Mouse (Mus musculus) heart, embryonic 16.5 days (tissue): ENCODE measurements around the gene 4930467E23Rik. TPM values are rescaled to one million over a fixed set of nuclear protein-coding genes. Genes with fewer than 3 reads are reported as not detected.
"Not testable (repeated sequence)": the region's sequence is repeated elsewhere in the genome, so short reads cannot be mapped to it uniquely, and the experiment has no call there.

Source experiments
- ATAC-seq: fragments of 200-750 bp; cut with Nextera tagmentation; replicated peaks from 2 replicates; pipeline ENCODE4 v1.8.0; 2017; ENCODE audit warnings: moderate number of reproducible peaks; ENCODE audit not compliant: insufficient read depth, low FRiP score; ENCODE audit errors: extremely low read depth
- H3K27ac ChIP-seq: fragments of 300-500 bp; sonication (generic); 2 replicates; pipeline ENCODE4 v1.5.1; 2014; ENCODE audit warnings: mild to moderate bottlenecking, low read length, control low read depth, moderate library complexity
- H3K27me3 ChIP-seq: fragments of 300-500 bp; sonication (generic); 2 replicates; pipeline ENCODE4 v1.6.1; 2014; ENCODE audit warnings: low read length, mixed read lengths; ENCODE audit not compliant: control insufficient read depth, insufficient read depth
- H3K36me3 ChIP-seq: fragments of 300-500 bp; sonication (generic); 2 replicates; pipeline ENCODE4 v1.6.1; 2014; ENCODE audit not compliant: control insufficient read depth, insufficient read depth
- H3K4me1 ChIP-seq: fragments of 300-500 bp; sonication (generic); 2 replicates; pipeline ENCODE4 v1.6.1; 2014; ENCODE audit warnings: low read length, mixed read lengths; ENCODE audit not compliant: control insufficient read depth, insufficient read depth
- H3K4me2 ChIP-seq: fragments of 300-500 bp; sonication (generic); 2 replicates; pipeline ENCODE4 v1.6.1; 2014; ENCODE audit warnings: low read depth, mild to moderate bottlenecking, control low read depth, low read length
- H3K4me3 ChIP-seq: fragments of 300-500 bp; sonication (generic); 2 replicates; pipeline ENCODE4 v1.5.1; 2014; ENCODE audit warnings: mild to moderate bottlenecking, control low read depth, low read length
- H3K9ac ChIP-seq: fragments of 300-500 bp; sonication (generic); 2 replicates; pipeline ENCODE4 v1.6.1; 2014; ENCODE audit warnings: low read length, control low read depth
- H3K9me3 ChIP-seq: fragments of 300-500 bp; sonication (generic); replicated peaks from 2 replicates; pipeline ENCODE4 v1.6.1; 2016; ENCODE audit warnings: low read length; ENCODE audit not compliant: control insufficient read depth
- WGBS: fragments of 180-500 bp; shearing (Covaris S2); extraction: QIAGEN DNeasy Blood & Tissue Kit; methylation state at CpG from one replicate; pipeline ENCODE4 v1.1.7; 2014; 5-methylcytosine and 5-hydroxymethylcytosine counted together
- polyA plus RNA-seq: library from polyadenylated mRNA; unstranded; fragments of >200 nt; fragmentation: Nextera tagmentation; extraction: Ambion mirVana; gene quantifications from 2 replicates; pipeline ENCODE4 v1.2.1, GENCODE M21; 2015

The 4930467E23Rik gene
- polyA plus RNA-seq, 1 experiment from 2014 or later, result not detected

DNA sequence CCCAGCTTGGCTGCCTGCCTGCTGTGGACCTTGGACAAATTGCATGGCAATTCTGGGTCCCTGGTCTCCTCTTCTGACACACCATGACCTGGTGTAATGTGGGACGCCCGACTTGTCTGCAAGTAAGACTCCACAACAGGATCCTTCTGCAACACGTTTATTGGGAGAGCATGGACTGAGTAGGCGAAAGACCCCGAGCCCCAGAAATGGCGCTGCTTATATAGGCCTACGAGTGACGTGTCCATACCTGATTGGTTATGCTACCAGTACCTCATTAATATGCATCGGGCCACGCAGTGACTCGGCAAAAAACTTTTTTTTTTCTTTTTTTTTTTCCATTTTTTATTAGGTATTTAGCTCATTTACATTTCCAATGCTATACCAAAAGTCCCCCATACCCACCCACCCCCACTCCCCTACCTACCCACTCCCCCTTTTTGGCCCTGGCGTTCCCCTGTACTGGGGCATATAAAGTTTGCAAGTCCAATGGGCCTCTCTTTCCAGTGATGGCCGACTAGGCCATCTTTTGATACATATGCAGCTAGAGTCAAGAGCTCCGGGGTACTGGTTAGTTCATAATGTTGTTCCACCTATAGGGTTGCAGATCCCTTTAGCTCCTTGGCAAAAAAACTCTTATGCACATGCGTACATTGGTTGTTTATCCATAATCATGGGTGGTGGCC is 21.5 kb upstream of the 4930467E23Rik start:
- H3K9ac ChIP-seq, H3K9me3 ChIP-seq, H3K27ac ChIP-seq, H3K4me1 ChIP-seq, H3K27me3 ChIP-seq, H3K4me3 ChIP-seq, H3K4me2 ChIP-seq, H3K36me3 ChIP-seq, ATAC-seq: not testable (repeated sequence)
- 79% methylated on average over 13 of the region's 15 CpGs for WGBS

DNA sequence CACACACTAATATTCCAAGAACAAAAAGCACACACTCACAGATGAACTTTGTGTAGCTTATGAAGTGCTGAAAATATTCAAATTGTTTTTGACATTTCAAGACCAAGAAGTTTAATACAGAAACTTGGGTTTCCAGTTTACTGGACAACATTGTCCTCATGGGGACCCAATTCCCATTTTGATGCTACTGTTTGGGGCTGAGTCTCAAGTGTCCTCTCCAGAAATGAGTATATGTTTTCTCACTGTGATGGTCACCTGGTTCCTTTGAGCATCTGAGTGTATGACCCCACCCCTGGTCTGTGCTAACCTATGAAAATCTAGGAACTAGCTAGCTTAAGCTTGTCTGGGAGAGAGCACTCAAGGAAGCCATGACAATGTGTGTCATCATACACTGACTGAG is 20.4 kb upstream of the 4930467E23Rik start:
- H3K9ac ChIP-seq, H3K4me1 ChIP-seq, ATAC-seq, H3K27me3 ChIP-seq, H3K36me3 ChIP-seq, H3K4me2 ChIP-seq, H3K9me3 ChIP-seq, H3K4me3 ChIP-seq, H3K27ac ChIP-seq: not testable (repeated sequence)

DNA sequence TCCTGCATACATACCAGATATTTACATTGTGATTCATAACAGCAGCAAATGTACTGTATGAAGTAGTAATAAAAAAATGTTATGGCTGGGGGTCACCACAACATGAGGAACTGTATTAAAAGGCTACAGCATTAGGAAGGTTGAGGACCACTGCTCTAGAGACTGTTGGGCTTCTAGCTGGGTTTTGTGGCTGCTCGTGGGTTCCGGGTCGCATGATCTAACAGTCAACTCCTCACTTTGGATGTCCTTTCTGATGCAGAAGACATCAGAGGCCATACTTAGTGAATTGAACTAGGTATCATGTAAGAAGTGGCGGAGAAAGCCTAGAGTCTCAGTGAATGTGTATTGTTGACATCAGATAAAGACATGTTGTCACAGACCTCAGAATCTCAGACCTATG is 19.9 kb upstream of the 4930467E23Rik start:
- not testable (repeated sequence) for H3K9ac ChIP-seq, H3K27ac ChIP-seq, H3K4me3 ChIP-seq, ATAC-seq, H3K36me3 ChIP-seq, H3K4me1 ChIP-seq, H3K9me3 ChIP-seq, H3K4me2 ChIP-seq, H3K27me3 ChIP-seq
- WGBS, result 86% methylated on average over 4 of the region's 4 CpGs

DNA sequence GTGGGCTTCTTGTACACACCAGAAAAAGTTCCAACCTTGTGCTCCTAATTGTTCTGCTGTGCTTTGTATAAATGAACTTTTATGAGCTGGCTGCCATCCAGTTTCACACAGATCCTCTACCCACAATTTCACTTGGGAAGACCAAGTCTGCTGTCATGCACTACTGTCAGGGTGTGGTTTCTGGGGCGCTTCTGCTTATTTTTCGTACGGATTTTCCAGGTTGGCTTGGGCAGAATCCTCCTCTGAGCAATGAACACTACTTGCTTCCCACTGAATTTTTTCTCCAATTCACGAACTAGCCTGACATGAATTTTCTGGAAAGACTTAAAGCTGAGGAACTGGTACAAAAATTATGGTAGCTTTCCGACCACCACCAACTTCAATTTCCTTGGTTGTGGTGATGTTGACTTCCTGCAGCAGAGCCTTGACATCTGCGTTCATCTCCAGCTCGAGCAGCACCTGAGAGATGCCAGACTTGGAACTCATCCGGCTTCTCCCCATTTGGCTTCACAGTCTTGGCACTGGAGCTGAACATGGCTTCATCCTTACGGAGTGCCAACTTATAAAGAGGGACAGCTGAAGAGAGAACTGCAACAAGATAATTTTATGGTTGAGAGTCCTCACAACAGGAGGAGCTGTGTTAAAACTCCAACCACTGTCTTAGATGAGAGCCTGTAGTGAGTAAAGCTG is 18.1 kb upstream of the 4930467E23Rik start:
- not testable (repeated sequence) for ATAC-seq, H3K36me3 ChIP-seq, H3K27me3 ChIP-seq, H3K9me3 ChIP-seq, H3K9ac ChIP-seq, H3K27ac ChIP-seq, H3K4me3 ChIP-seq, H3K4me2 ChIP-seq, H3K4me1 ChIP-seq
- WGBS, result 75% methylated on average over 4 of the region's 9 CpGs

DNA sequence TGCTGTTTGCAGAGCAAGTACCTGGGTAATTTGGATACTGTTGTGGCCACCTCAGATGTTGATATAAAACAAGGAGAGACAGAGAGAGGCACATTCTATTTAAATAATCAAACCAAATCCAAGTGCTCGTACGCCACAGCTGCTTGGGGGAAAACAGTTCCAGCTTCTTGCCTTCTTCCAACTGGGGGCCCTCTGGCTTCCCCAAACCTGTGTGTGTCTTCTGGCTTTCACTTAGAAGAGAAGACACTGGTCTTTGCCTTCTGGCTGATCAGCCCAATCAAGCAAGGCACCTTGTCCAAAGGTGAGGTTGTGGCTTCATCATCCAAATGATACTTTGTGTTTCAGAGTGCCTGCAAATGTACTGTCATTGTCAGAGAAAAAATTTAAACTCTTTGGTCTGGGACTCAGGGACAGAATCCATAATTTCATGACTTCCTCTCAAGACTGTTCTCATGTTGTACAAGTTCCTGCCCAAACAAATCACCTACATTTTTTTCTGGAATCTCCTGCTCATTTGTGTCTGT is 17.1 kb upstream of the 4930467E23Rik start:
- WGBS, result 81% methylated on average over 2 of the region's 2 CpGs
- not testable (repeated sequence) for H3K9me3 ChIP-seq, H3K36me3 ChIP-seq, H3K4me3 ChIP-seq, H3K4me2 ChIP-seq, H3K27ac ChIP-seq, H3K9ac ChIP-seq, ATAC-seq, H3K4me1 ChIP-seq, H3K27me3 ChIP-seq

DNA sequence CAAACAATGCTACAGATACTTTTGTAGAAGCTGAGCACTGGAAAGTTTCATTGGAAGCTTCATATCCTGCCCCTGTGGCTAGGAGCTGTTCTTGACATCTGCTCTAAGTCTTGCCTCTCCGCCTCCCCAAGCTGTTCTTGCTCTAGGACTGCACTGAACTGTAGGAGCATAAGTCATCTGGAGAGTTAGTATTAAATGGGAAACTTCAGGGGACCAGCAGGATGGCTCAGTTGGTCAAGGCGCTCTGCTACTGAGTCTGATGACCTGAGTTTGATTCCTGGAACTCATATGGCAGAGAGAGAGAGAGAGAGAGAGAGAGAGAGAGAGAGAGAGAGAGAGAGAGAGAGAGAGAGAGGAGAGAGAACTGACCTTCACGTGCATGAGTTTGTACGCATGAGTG is 16.6 kb upstream of the 4930467E23Rik start:
- not testable (repeated sequence) for H3K4me2 ChIP-seq

DNA sequence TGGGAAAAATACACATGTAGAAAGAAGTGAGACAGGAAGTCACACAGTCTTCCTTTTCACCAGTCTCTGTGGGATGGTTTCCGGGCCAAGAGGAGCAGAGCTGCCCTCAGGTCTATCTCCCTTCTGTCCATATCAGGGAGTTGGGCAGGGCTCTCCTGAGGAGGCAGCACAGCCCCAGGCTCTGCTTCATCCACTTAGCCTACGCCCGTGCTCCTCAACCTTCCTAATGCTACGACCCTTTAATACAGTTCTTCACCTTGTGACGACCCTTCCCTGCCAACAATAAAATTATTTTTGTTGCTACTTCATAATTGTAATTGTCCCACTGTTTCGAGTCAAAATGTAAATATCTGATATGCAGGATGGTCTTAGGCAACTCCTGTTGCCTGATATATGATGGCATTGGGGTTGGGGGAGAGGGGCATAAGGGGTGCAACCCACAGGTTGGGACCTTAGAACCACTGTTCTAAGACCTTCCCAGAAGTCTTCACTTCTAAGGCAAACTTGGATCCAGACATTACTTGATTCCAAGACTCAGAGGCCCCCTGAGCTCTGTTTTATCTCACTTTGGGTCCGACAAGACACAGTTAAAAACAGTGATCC is 16.0 kb upstream of the 4930467E23Rik start:
- H3K9ac ChIP-seq, H3K36me3 ChIP-seq, H3K27me3 ChIP-seq, H3K4me1 ChIP-seq, H3K4me3 ChIP-seq, ATAC-seq, H3K27ac ChIP-seq, H3K4me2 ChIP-seq, H3K9me3 ChIP-seq: not testable (repeated sequence)
- WGBS, result 73% methylated on average over 7 of the region's 7 CpGs

More for the DNA sequence above, 16.6 kb upstream of the 4930467E23Rik start:
- 61% methylated on average over 4 of the region's 4 CpGs for WGBS
- not testable (repeated sequence) for H3K27me3 ChIP-seq, H3K36me3 ChIP-seq, H3K4me1 ChIP-seq, H3K9me3 ChIP-seq, H3K9ac ChIP-seq, H3K27ac ChIP-seq, H3K4me3 ChIP-seq, ATAC-seq

DNA sequence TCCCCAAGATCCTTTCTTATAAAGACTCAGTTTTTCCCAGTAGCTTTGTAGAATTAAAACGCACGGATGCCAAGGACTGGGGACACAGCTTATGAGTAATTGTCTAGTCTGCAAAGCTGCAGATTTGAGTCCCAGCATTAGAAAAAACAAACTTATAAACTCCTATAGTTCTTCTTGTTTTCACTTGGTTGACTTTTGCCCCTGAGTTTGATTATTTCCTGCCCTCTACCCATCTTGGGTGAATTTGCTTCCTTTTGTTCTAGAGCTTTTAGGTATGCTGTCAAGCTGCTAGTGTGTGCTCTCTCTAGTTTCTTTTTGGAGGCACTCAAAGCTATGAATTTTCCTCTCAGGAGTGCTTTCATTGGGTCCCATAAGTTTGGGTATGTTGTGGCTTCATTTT is 14.9 kb upstream of the 4930467E23Rik start:
- not testable (repeated sequence) for H3K4me3 ChIP-seq, ATAC-seq, H3K9ac ChIP-seq, H3K9me3 ChIP-seq, H3K4me1 ChIP-seq, H3K27me3 ChIP-seq, H3K27ac ChIP-seq, H3K4me2 ChIP-seq, H3K36me3 ChIP-seq
- 72% methylated on average over 2 of the region's 2 CpGs for WGBS

DNA sequence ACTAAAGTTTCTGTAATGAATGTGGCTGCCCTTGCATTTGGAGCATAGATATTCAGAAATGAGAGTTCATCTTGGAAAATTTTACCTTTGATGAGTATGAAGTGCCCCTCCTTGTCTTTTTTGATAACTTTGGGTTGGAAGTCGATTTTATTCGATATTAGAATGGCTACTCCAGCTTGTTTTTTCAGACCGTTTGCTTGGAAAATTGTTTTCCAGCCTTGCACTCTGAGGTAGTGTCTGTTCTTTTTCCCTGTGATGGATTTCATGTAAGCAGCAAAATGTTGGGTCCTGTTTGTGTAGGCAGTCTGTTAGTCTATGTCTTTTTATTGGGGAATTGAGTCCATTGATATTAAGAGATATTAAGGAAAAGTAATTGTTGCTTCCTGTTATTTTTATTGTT is 14.1 kb upstream of the 4930467E23Rik start:
- not testable (repeated sequence) for H3K4me2 ChIP-seq, H3K27ac ChIP-seq, H3K4me1 ChIP-seq, H3K36me3 ChIP-seq, H3K9me3 ChIP-seq, H3K27me3 ChIP-seq, H3K4me3 ChIP-seq, H3K9ac ChIP-seq, ATAC-seq
- WGBS, result 79% methylated on average over 3 of the region's 3 CpGs
